Mouse (Mus musculus) cerebellum, adult 11-12 months (tissue): ENCODE data around the gene Tecta.

Experiments used
- DNase-seq: peaks from one replicate; pipeline ENCODE4 v3.0.0; 2022

Gene Tecta

DNA sequence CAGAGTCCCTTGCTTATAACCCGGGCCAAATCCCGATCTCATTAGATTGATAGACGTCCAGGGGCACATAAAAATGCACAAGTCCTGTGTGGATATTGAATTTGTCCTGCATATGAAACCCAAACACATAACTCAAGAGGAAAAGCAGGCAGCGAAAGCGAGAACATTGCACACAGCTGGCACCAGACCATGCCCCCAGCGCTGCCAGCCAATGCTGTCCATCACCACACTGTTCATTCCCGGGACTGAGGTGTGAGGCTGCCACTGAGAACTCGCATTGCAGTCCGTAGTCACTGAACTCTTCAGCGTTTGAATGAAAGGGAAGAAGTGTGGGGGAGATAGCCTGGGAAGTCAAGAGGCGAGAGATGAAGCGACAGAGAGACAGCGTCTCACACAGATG, 14.1 kb downstream of the Tecta start:
- no peak for DNase-seq

- no peak for DNase-seq
Measured at GRCm38 (mm10) chr9:42382628-42383347, 16.9 kb downstream of the Tecta start.

- peak; percentile 9 for DNase-seq
Measured at GRCm38 (mm10) chr9:42382063-42382462, 17.7 kb downstream of the Tecta start.

- no peak for DNase-seq
Measured at GRCm38 (mm10) chr9:42378071-42378470, 21.7 kb downstream of the Tecta start.

GRCm38 (mm10) chr9:42377656-42378055, 22.1 kb downstream of the Tecta start:
- no peak for DNase-seq

DNA sequence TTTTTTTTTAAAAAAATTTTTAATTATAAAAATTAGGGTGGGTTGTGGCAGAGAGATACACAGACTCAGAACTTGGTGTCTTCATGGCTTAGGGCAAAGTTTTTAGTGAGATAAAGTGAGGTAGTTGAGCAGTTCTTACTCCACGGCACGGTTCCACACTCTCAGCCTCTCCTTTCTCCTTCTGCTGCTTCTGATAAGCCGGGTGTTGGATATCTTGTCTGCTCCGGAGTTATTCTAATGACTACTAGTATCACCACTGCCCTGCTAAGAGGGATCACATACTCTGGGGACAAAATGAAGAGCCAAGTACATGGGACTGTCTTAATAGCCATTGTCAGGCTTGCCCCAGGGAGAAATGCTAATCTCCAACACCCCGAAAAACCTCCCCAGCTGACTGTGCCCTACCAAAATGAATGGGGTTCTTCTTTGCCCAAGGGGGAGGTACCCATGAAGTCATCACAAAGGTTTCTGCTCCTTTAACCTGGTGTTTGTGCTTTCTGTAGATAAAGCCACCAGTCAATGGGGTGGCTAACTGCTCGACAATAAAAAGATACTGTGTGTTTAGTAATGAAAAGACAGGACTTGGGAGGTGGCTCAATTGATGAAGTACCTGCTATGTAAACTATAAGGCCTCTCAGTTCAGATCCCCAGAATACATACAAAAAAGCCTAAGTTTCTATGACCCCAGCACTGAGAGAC, 27.9 kb downstream of the Tecta start:
- DNase-seq: no peak

DNA sequence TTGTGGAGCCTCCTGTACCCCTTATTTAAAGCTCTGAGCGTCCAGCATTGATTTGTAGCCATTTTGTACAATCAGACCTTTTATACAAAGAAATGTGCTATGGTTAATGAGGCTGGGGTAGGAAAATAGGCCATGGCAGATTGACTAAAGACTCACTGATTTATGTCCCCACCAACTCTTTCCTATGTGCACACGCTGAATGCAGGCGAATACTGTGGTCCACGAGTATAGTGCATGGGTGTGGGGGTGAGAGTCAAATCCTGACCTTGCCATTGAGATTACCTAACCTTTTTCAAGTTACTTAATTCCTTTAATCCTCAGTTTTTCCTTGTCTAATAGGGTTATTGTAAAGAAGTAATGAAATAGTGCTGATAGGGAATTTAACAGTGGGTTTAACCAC, 42.1 kb downstream of the Tecta start:
- DNase-seq: no peak

GRCm38 (mm10) chr9:42354871-42355270, 44.9 kb downstream of the Tecta start:
- no peak for DNase-seq

- no peak for DNase-seq
Measured at GRCm38 (mm10) chr9:42349791-42350190, 49.9 kb downstream of the Tecta start.

DNA sequence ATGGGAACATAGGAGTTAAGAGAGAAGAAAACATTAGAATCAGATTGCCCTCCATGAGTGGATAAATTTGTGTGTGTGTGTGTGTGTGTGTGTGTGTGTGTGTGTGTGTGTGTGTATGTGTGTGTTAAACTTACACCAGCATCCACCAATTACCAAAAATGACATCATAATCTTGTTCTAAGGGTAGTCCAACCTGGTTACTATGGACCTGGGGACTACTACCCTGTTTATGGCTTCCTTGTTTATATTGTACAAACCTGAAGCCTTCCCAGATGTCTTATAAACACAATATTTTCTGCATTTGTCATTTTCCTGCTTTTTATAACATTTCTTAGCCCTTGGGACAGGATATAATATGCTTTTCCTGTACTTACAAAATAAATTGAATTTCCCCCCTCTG, 53.4 kb downstream of the Tecta start:
- no peak for DNase-seq

DNA sequence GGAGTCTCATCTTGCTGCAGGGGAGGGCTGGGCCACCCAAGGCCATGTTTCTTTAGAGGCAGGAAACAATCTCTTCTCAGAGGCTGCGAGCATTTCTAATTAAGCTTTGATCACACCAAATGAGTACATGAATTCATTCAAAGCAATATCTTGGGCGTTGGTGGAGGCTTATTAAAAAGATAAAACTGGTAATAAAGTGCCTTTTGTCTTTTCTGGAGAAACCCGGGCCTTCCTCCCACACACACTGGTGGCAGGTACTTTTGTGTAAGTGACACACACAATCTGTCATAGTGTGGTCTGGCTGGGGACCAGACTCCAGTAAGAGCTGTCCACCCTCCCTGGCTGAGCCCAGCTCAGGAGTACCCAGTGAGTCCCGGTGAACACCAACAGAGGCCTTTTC, 60.6 kb downstream of the Tecta start:
- DNase-seq: no peak

DNA sequence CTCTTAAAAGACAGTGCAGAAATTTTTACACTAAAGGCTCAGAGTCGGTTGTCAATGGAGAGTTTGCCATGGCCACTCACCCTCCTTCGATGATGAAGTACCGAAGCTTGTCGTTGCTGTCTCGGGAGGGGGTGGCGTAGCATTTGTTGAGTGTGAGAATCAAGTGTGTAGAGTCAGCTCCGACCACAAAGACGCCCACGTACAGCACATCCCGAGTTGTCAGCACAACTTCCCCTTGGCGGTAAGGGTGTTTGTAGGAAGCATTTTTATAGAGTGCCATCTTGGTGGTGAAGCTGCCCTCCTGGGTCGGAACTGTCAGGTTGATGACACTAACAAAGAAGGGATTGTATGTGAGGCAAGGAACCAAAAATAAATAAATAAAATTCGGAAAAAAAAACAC, 62.7 kb downstream of the Tecta start:
- no peak for DNase-seq

- DNase-seq: no peak
Measured at GRCm38 (mm10) chr9:42336575-42336974, 63.2 kb downstream of the Tecta start.

GRCm38 (mm10) chr9:42334885-42335284, 64.8 kb downstream of the Tecta start:
- DNase-seq: no peak

- no peak for DNase-seq
Measured at GRCm38 (mm10) chr9:42332692-42333091, 67.0 kb downstream of the Tecta start.

DNA sequence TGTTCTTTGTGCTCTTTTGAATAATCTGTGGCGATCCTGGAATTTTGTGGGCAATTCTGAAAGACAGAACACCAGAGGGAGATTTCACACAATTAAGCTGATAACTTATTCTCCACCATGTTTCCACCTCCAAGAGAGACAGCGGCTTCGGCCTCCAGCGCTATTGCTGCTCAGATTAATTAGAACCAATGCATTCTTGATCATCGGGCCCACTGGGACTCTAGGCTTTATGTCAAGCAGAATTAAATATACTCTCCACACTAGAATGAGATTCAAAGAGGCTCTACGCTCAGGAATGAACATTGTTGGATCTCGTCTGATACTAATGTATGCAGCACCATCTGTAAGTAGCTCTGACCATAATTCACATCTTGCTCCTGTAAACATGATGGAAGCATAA, 68.4 kb downstream of the Tecta start:
- no peak for DNase-seq

GRCm38 (mm10) chr9:42329753-42330152, 70.0 kb downstream of the Tecta start:
- no peak for DNase-seq

DNA sequence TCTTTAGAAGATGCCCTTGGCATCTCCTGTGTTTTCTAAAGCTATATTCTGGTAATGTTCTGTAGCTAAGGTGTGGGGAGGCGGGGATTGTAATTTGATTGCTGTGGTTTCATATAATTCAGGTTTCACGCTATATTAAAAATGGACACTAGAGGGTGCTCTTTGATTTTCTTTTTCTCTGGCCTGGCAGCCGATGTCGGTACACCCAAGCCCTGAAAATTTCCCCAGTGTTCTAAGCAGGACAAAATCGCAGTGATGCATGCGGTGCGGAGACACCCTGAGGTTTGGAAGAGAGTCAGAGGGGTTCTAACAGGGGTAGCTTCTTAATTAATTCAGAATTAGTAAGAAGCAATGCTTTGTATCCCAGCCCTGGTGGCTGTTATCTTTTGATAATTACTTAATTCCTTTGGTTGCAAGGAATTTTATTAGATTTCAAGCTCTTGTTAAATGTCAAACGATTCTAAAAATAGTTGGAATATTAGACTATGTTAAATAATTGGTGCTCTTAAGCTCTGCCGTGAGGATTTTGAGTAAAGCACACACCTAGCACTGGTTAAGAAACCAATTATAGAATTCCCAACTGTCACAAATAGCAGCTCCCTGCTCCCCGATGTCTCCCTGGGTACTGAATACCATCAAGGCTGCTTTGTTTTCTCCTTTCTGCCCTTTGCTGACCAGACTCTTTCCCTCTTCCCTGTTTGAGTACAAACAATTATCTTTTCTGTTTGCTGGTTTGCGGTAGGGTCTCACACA, 72.9 kb downstream of the Tecta start:
- DNase-seq: no peak

DNA sequence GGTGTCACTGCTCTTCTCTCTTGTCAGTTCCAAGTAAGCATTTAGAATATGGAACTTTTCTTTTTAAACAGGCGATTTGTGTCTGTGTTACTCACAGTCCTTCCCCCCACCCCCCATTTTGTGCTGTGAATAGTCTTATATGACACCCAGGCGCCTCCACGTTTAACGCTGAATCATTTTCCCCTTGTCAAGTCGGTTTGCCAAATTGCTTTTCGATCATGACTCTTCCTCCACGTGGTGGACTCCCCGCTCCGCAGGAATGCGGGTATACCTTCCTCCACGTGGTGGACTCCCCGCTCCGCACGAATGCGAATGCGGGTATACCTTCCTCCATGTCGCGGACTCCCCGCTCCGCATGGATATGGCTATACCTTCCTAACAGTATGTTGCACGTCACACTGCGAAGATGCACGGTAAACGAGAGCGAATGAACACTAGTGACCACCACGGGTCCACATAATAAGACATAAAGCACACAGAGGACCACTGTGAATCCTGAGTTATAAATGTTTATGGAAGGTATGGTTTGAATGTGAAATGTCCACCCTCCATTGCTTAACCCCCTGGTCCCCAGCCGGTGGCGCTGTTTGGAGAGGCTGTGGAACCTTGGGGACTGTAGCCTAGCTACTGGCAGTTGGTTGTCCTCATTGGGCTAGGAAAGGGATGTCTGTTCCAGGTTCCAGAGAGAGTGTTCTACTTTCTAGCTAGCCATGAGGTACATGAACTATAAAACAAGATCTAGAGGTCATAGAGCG, 74.9 kb downstream of the Tecta start:
- DNase-seq: no peak

DNA sequence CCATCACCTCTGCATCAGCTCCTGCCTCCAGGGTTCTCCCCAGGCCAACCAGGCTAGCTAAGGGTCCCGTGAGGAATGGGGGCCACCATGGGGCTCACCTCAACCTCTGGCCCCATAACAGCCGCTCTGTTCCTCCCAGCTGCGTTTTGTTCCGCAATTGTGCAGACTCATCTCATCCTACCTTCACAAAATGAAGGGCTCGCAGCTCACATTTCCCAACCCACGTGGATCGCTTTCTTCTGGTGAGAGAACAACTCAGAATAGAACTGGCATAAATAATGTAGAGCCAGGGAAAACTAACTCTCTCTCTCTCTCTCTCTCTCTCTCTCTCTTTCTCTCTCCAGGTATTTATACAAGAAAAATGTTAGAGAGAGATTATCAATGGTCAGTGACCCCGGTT, 76.5 kb downstream of the Tecta start:
- no peak for DNase-seq

- no peak for DNase-seq
Measured at GRCm38 (mm10) chr9:42321442-42321841, 78.3 kb downstream of the Tecta start.

GRCm38 (mm10) chr9:42320616-42321015, 79.1 kb downstream of the Tecta start:
- no peak for DNase-seq

- no peak for DNase-seq
Measured at GRCm38 (mm10) chr9:42318455-42318987, 81.2 kb downstream of the Tecta start.
